Mouse (Mus musculus): ENCODE data around the gene Timm44.

DNA sequence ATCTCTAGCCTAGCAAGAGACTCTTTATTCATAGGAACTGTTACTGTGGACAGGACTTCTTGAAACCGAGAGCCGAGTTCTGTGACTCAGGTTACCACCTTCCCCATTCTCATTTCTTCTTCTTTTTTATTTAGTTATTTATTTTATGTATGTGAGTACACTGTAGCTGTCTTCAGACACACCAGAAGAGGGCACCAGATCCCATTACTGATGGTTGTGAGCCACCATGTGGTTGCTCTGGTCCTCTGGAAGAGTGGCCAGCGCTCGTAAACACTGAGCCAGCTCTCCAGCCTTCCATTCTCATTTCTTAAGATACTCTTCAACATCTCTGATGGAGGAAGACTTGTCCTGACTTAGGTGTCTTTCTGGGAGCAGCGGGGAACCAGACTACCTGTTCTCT lies 17.0 kb upstream of the Timm44 start:
- TF ChIP-seq CTCF (IDR thresholded peaks at IDR 0.05; ENCODE audit: insufficient read depth, low read length) (no peak), POLR2A (IDR thresholded peaks at IDR 0.05; ENCODE audit: borderline replicate concordance, extremely low read depth, low read depth, low read length) (no peak)

Measured in lung, adult 2 months (tissue).